Mouse (Mus musculus) frontal cortex, adult 2 months (tissue): ENCODE data around the gene Shb. TPM values are rescaled to one million over a fixed set of nuclear protein-coding genes. Genes with fewer than 3 reads are reported as not detected.

Experiments
- DNase-seq, 2 experiments: peaks; one replicate each; pipeline ENCODE4 v3.0.0; 2022; ENCODE audit warnings: low spot score in 1 of 2; ENCODE audit errors: extremely low spot score in 1 of 2
- polyA plus RNA-seq: library from polyadenylated mRNA; depleted of rRNA; stranded (reverse); fragments of >200 nt; gene quantifications from 2 replicates; pipeline ENCODE4 v1.2.3, GENCODE M21; 2012

The Shb gene
- polyA plus RNA-seq, 1 experiment, result 16.0 TPM

DNA sequence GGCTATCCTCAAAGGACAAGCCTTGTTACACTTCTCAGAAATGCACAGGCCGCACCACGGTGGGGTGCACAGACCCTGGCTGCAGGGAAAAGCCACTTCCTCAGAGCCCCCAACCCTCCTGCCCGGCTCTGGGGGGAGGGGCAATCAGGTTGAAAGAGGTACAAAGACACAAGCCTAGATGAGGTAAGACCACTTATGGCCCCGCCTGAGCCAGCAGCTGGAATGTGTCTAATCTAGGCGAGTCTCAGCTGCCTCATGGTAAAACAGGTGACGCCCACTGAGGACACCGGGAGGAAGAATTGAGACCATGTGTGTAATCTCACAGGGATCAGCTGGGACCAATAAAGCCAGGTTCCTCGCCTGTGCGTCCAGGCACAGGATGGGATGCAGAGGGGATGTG lies 25.2 kb downstream of the Shb start:
- DNase-seq, result no peak

GRCm38 (mm10) chr4:45506613-45507012 lies 25.7 kb downstream of the Shb start:
- DNase-seq, result no peak

DNA sequence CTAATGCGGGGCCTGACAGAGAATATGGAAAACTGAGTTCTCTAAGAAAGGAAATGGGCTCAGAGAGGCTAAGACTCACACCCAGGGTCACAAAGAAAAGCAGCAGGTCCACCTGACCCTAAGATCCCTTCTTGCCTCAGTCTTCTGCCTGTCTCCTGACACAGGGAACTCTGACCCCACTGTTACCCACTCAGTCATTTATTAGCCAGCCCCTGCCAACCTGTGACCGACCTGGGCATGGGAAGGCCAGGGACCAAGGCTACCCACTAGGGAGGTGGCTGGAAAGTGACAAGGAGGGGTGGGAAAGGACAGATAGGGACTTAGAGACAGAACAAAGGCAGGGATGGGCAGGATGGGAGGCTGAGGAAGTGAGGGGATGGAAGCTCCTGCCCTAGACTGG lies 26.6 kb downstream of the Shb start:
- DNase-seq, result no peak

DNA sequence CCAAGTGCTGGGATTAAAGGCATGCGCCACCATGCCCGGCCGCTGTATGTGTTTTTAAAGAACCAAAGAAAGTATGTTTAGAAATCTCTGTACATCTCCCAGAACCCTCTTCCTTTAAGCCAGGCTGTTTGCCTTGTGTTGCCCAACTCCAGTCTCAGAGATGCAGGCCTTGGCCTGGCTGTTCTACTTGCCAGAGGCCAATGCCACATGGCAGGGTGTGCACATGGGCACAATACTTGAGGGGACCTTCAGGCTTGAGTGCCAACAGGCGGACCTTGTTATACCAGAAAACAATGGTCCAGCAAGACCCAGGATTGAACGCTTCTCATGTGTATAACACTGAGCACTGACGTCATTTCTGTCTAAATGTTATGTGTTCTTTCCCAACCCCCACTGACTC lies 27.1 kb downstream of the Shb start:
- no peak for DNase-seq

DNA sequence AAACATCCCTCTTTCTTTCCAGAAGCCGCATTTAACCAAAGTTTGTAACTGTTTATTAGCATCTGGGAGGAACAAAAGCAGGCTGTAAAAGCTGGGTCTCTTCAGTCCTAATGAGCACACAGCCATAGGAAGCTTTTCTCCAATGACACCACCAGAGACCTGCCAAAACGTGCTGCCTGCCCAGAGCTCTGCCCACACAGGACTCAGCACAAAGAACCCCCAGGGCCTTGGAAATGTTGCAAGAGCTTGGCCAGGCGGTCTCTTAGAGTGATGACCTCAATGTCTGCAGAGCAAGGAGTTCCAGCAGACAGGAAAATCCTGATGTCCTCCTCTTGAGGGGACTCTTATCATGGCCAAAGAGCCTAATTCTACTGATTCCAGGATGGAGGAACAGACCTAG lies 28.5 kb downstream of the Shb start:
- no peak for DNase-seq

GRCm38 (mm10) chr4:45503380-45503779 lies 28.9 kb downstream of the Shb start:
- DNase-seq, result no peak

- DNase-seq, result no peak
Observed at GRCm38 (mm10) chr4:45502002-45502401, 30.3 kb downstream of the Shb start.

DNA sequence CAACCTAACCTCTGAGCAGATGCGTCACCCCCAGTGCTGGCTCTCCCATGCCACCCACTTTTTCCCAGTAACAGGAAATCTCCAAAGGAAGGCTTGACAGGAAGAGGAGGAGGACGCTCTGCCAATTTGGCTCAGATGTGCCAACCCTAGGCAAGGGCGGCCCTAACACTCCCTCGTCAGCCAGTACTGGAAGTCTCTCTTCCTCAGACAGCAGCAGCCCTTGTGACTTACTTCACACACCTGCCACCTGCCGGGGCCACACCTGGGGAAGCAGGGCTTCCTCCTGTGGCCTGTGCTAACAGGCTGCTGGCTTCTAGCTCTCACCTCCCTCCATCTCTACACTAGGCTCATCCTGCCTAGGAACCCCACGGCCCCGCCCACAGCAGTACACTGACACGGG lies 31.9 kb downstream of the Shb start:
- peak in 1 of 2 experiments; percentile 51 for DNase-seq

DNA sequence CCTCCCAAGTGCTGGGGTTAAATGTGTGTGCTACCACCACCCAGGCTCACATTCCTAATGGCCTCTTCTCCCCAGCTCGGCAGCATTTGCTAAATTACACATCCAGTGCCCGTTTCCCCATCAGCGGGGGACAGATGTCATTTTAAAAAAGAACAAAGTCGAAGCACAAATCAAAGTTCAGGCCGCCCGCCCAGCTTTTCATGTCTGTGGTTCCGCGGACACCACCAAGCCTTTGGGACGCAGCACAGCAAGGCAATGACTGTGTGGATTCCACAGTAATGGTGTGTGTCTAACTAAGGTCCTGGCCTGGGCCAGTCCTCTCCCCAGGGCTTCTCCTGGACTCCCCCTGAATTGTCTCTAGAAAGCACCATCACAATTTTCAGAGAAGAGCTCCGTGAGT lies 32.7 kb downstream of the Shb start:
- DNase-seq, result no peak

- DNase-seq, result no peak
Observed at GRCm38 (mm10) chr4:45499081-45499480, 33.2 kb downstream of the Shb start.

DNA sequence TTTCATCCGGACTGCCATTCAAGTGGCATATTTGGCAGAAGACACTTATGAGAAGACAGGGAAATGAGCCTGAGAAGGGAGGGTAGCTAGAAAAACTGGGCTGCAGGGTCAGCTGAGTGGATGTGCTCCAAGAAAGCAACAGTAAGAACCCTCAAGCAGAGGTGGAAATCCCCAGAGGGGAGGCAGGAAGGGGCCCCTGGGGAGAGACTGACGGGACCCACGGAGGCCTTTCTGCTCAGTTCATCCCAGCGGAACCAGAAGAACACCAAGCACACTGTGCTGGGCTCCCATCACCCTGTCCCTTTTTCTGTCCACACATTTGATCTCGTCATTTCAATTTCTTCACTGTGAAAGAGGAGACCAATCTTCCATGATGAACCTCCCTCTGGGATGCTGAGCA lies 33.9 kb downstream of the Shb start:
- DNase-seq, result no peak

DNA sequence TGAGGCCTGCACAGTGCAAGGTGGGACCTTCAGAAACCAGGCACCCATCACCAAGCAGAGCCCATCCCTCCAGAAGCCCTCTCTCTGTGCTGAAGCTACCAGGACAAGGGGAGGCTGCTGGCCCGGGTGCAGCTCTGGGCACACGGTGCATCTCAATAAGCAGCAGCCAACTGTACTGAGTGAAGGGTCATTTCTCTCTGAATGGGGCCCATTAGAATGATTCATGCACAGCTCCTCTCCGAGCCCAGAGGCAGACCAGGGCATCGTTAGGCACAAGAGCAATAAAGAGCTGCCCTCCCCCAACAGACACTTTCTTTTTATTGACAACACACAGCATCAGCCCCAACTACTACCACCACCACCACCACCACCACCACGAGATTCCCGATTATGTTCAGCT lies 35.0 kb downstream of the Shb start:
- no peak for DNase-seq

DNA sequence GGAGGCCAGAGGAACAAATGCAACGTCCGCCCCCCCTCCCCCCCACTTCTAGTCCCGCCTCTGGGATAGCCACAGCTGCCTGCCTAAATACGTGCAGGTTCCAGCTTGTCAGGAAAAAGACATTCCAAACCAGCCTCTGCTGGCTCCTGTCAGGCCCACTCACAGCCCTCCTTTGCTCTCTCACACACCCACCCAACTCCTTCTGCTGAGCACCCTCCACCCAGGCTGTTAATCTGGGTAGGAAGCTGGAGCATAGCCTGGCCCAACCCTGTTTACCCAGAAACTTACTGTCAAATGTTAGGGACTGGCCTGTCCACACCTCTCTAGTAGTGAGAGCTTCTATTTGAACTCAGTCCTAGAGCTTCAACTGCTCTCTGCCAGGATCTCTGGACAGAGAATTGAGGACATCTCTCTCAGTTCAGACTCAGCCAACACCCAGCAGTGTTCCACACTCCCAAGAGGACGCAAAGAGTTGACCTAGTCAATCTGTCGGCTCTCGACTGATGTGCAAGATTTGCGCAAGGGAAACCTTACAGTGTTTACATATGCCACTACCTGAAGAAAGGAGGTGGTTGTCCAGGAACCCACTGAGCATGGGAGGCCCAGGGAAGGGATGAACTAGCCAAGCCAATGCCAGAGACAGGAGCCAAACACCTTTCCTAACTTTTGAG lies 36.6 kb downstream of the Shb start:
- no peak for DNase-seq

- no peak for DNase-seq
Observed at GRCm38 (mm10) chr4:45493786-45494400, 38.4 kb downstream of the Shb start.

DNA sequence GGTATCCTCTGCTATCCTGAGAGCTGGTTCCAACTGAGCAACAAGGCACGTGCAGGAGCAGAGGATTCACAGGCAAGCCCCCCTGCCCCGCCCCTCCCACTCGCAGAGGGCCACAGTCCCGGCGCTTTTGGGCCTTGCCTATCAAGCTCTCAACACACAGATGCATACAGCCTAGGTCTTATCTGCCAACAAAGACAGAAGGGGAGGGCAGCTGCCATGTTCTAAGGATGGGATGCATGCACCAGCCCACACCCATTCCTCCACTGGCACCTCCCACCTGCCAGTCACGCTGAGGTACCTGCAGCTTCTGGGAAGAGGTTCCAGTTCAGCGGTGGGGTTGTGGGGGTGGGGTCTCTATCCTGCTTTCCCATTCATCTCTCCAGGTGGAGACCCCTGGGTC lies 39.2 kb downstream of the Shb start:
- DNase-seq, result no peak

GRCm38 (mm10) chr4:45492681-45493081 lies 39.6 kb downstream of the Shb start:
- no peak for DNase-seq

- DNase-seq, result no peak
Observed at GRCm38 (mm10) chr4:45491685-45492601, 40.3 kb downstream of the Shb start.

- DNase-seq, result no peak
Observed at GRCm38 (mm10) chr4:45491119-45491679, 41.1 kb downstream of the Shb start.

- DNase-seq, result no peak
Observed at GRCm38 (mm10) chr4:45490036-45490752, 42.1 kb downstream of the Shb start.

DNA sequence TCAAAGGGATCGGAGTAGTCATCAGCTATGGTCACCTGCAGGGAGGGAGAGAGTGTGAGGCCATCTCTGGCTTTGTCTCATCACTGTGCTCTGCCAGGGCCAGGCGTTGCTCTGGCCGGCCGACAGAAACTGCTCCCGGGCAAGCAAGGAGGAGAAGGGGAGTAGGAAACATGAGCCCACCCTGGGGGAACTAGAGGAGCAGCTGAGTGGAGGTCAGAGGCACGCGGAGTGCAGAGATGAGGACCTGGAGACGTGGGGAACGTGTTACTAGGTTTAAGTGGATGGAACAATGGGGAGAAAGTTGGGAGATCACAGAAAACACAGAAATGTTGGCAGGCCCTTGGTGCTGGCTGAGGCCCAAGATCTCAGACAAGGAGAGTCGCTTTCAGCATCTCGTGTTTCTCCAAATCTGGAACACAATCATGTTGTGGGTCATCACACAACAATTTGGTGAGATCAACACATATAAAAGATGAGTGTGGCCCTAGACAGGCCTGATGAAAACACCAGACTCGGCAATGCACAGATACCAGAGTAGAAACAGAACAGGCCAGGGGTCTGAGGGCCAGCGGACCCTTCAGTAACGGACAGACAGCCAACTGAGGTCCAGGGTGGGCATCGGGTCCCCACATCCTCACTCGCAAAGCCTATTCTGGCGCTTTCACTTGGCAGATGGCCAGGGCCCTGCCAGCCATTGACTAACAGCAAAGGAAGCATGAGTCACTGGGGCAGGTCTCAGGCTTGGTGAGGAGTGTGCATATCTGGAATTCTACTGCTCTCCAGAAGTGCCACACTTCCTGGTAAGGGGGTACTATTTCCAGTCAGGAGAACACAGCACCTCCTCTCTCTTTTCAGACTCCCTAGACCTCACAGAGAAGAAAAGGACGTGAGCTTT lies 42.9 kb downstream of the Shb start:
- peak in 1 of 2 experiments; percentile 53 for DNase-seq
